Mouse (Mus musculus): Measurements from ENCODE around the gene Pik3r2. TPM values are rescaled to one million over a fixed set of nuclear protein-coding genes. Genes with fewer than 3 reads are reported as not detected.

The Pik3r2 gene
- polyA plus RNA-seq, 1 experiment from 2014 or later: 56.8 TPM

- H3K9me3 ChIP-seq: no peaks in the 10 kb centered on the region
- no peak overlapping the region for H3K4me2 ChIP-seq
- 6% methylated on average over 26 of the region's 26 CpGs for WGBS
- peaks cover 44% of the 10 kb centered on the region for H3K4me1 ChIP-seq
- H3K27me3 ChIP-seq: no peaks in the 10 kb centered on the region
- H3K27ac ChIP-seq: no peak overlapping the region
- H3K9ac ChIP-seq: no peak overlapping the region
- peaks cover 38% of the 10 kb centered on the region for H3K36me3 ChIP-seq
- peak; percentile 23; the same call in 1 of the 2 replicates for ATAC-seq (ENCODE audit: borderline replicate concordance, extremely low read depth, low FRiP score, low TSS enrichment)
- H3K4me3 ChIP-seq: no peak overlapping the region
Measured at GRCm38 (mm10) chr8:70769359-70769758, 7.2 kb downstream of the Pik3r2 start.

GRCm38 (mm10) chr8:70768956-70769355, 7.6 kb downstream of the Pik3r2 start:
- no peak for ATAC-seq (ENCODE audit: borderline replicate concordance, extremely low read depth, low FRiP score, low TSS enrichment)
- WGBS: 80% methylated on average over 16 of the region's 16 CpGs
- Histone ChIP-seq H3K4me1 (peaks cover 40% of the 10 kb centered on the region), H3K4me3 (no peak overlapping the region), H3K4me2 (no peak overlapping the region), H3K27me3 (no peaks in the 10 kb centered on the region), H3K27ac (no peak overlapping the region), H3K36me3 (peaks cover 38% of the 10 kb centered on the region), H3K9me3 (no peaks in the 10 kb centered on the region), H3K9ac (no peak overlapping the region)

GRCm38 (mm10) chr8:70768231-70768776, 8.2 kb downstream of the Pik3r2 start:
- H3K4me3 ChIP-seq: no peak overlapping the region
- no peaks in the 10 kb centered on the region for H3K27me3 ChIP-seq
- peaks cover 36% of the 10 kb centered on the region for H3K4me1 ChIP-seq
- peaks cover 38% of the 10 kb centered on the region for H3K36me3 ChIP-seq
- no peak overlapping the region for H3K4me2 ChIP-seq
- ATAC-seq (ENCODE audit: borderline replicate concordance, extremely low read depth, low FRiP score, low TSS enrichment): no peak
- H3K9me3 ChIP-seq: no peaks in the 10 kb centered on the region
- WGBS: 93% methylated on average over 32 of the region's 32 CpGs
- no peak overlapping the region for H3K9ac ChIP-seq
- H3K27ac ChIP-seq: no peak overlapping the region

- H3K27me3 ChIP-seq: no peaks in the 10 kb centered on the region
- WGBS: 74% methylated on average over 6 of the region's 6 CpGs
- peaks cover 38% of the 10 kb centered on the region for H3K36me3 ChIP-seq
- peaks cover 28% of the 10 kb centered on the region for H3K4me1 ChIP-seq
- no peak for ATAC-seq (ENCODE audit: borderline replicate concordance, extremely low read depth, low FRiP score, low TSS enrichment)
- no peak overlapping the region for H3K4me3 ChIP-seq
- H3K9me3 ChIP-seq: no peaks in the 10 kb centered on the region
- no peak overlapping the region; the same call in 1 of the 2 replicates for H3K4me2 ChIP-seq
- no peak overlapping the region; the same call in 1 of the 2 replicates for H3K27ac ChIP-seq
- no peak overlapping the region for H3K9ac ChIP-seq
Measured at GRCm38 (mm10) chr8:70767503-70767902, 9.0 kb downstream of the Pik3r2 start.

GRCm38 (mm10) chr8:70766571-70767440, 9.7 kb downstream of the Pik3r2 start:
- Histone ChIP-seq H3K9ac (peak overlapping the region; percentile 61), H3K9me3 (no peaks in the 10 kb centered on the region), H3K27ac (peak overlapping the region; percentile 70), H3K4me2 (peak overlapping the region; percentile 97), H3K36me3 (peaks cover 34% of the 10 kb centered on the region), H3K4me3 (peak overlapping the region; percentile 52), H3K4me1 (peaks cover 27% of the 10 kb centered on the region), H3K27me3 (no peaks in the 10 kb centered on the region)
- ATAC-seq (ENCODE audit: borderline replicate concordance, extremely low read depth, low FRiP score, low TSS enrichment): peak; percentile 72
- WGBS: 6% methylated on average over 21 of the region's 21 CpGs

- ATAC-seq (ENCODE audit: borderline replicate concordance, extremely low read depth, low FRiP score, low TSS enrichment): no peak
- 1% methylated on average over 34 of the region's 34 CpGs for WGBS
- Histone ChIP-seq H3K9ac (peak overlapping the region; percentile 61), H3K36me3 (peaks cover 26% of the 10 kb centered on the region), H3K4me2 (peak overlapping the region; percentile 97), H3K27me3 (no peaks in the 10 kb centered on the region), H3K9me3 (no peaks in the 10 kb centered on the region), H3K4me1 (peaks cover 34% of the 10 kb centered on the region), H3K4me3 (peak overlapping the region; percentile 52), H3K27ac (peak overlapping the region; percentile 70)
Measured at GRCm38 (mm10) chr8:70765838-70766570, 10.5 kb downstream of the Pik3r2 start.

GRCm38 (mm10) chr8:70765329-70765728, 11.2 kb downstream of the Pik3r2 start:
- peak overlapping the region; percentile 52 for H3K4me3 ChIP-seq
- H3K4me2 ChIP-seq: peak overlapping the region; percentile 97
- no peak overlapping the region; the same call in 1 of the 2 replicates for H3K9ac ChIP-seq
- peaks cover 35% of the 10 kb centered on the region for H3K4me1 ChIP-seq
- WGBS: 61% methylated on average over 9 of the region's 9 CpGs
- peaks cover 19% of the 10 kb centered on the region for H3K36me3 ChIP-seq
- no peak overlapping the region for H3K27ac ChIP-seq
- no peaks in the 10 kb centered on the region for H3K9me3 ChIP-seq
- no peak for ATAC-seq (ENCODE audit: borderline replicate concordance, extremely low read depth, low FRiP score, low TSS enrichment)
- H3K27me3 ChIP-seq: no peaks in the 10 kb centered on the region

GRCm38 (mm10) chr8:70764676-70765075, 11.8 kb downstream of the Pik3r2 start:
- no peaks in the 10 kb centered on the region for H3K9me3 ChIP-seq
- H3K9ac ChIP-seq: no peak overlapping the region
- H3K36me3 ChIP-seq: peaks cover 14% of the 10 kb centered on the region
- peaks cover 41% of the 10 kb centered on the region for H3K4me1 ChIP-seq
- no peaks in the 10 kb centered on the region for H3K27me3 ChIP-seq
- ATAC-seq (ENCODE audit: borderline replicate concordance, extremely low read depth, low FRiP score, low TSS enrichment): no peak
- WGBS: 84% methylated on average over 13 of the region's 13 CpGs
- H3K27ac ChIP-seq: no peak overlapping the region
- no peak overlapping the region for H3K4me3 ChIP-seq
- H3K4me2 ChIP-seq: peak overlapping the region; percentile 97; the same call in 1 of the 2 replicates

GRCm38 (mm10) chr8:70764026-70764425, 12.5 kb downstream of the Pik3r2 start:
- Histone ChIP-seq H3K4me1 (peaks cover 47% of the 10 kb centered on the region), H3K4me2 (no peak overlapping the region), H3K36me3 (peaks cover 13% of the 10 kb centered on the region), H3K9me3 (no peaks in the 10 kb centered on the region), H3K27ac (no peak overlapping the region), H3K9ac (no peak overlapping the region), H3K27me3 (no peaks in the 10 kb centered on the region), H3K4me3 (no peak overlapping the region)
- 65% methylated on average over 8 of the region's 8 CpGs for WGBS
- no peak for ATAC-seq (ENCODE audit: borderline replicate concordance, extremely low read depth, low FRiP score, low TSS enrichment)

GRCm38 (mm10) chr8:70763354-70763753, 13.2 kb downstream of the Pik3r2 start:
- 5% methylated on average over 3 of the region's 3 CpGs for WGBS
- no peak for ATAC-seq (ENCODE audit: borderline replicate concordance, extremely low read depth, low FRiP score, low TSS enrichment)
- Histone ChIP-seq H3K36me3 (peaks cover 7% of the 10 kb centered on the region), H3K27me3 (no peaks in the 10 kb centered on the region), H3K9ac (no peak overlapping the region), H3K4me3 (no peak overlapping the region), H3K27ac (no peak overlapping the region), H3K4me1 (peaks cover 53% of the 10 kb centered on the region), H3K9me3 (no peaks in the 10 kb centered on the region), H3K4me2 (no peak overlapping the region)

- Histone ChIP-seq H3K4me2 (no peak overlapping the region), H3K4me1 (peaks cover 48% of the 10 kb centered on the region), H3K27ac (no peak overlapping the region), H3K4me3 (no peak overlapping the region), H3K27me3 (no peaks in the 10 kb centered on the region), H3K9ac (no peak overlapping the region), H3K9me3 (no peaks in the 10 kb centered on the region), H3K36me3 (no peaks in the 10 kb centered on the region)
- no peak for ATAC-seq (ENCODE audit: borderline replicate concordance, extremely low read depth, low FRiP score, low TSS enrichment)
- 79% methylated on average over 1 of the region's 1 CpGs for WGBS
Measured at GRCm38 (mm10) chr8:70762118-70762517, 14.4 kb downstream of the Pik3r2 start.
